Mouse (Mus musculus): ENCODE measurements around the gene Syde2. TPM values are rescaled to one million over a fixed set of nuclear protein-coding genes. Genes with fewer than 3 reads are reported as not detected.

The Syde2 gene
- polyA plus RNA-seq, 1 experiment from 2014 or later = 1.9 TPM

GRCm38 (mm10) chr3:146030255-146030836 lies 42.7 kb downstream of the Syde2 start:
- no peak for ATAC-seq (ENCODE audit: insufficient read depth, low FRiP score)
- Histone ChIP-seq H3K27me3 (ENCODE audit: control insufficient read depth, insufficient read depth, low read length) (no peaks in the 10 kb centered on the region), H3K4me3 (replicated peaks; ENCODE audit: low read length) (no peak overlapping the region), H3K9ac (ENCODE audit: low read length) (0 out of 2 replicates have a peak overlapping the region, but pooled peaks have one; percentile 21), H3K4me1 (ENCODE audit: control insufficient read depth, insufficient read depth, low read length) (peaks cover 7% of the 10 kb centered on the region; the same call in 1 of the 2 replicates), H3K36me3 (ENCODE audit: control insufficient read depth, insufficient read depth, low read length) (no peaks in the 10 kb centered on the region), H3K4me2 (ENCODE audit: low read depth, low read length) (no peak overlapping the region), H3K27ac (ENCODE audit: low read length) (no peak overlapping the region), H3K9me3 (replicated peaks; ENCODE audit: control insufficient read depth, low read length) (no peaks in the 10 kb centered on the region)
- WGBS = 16% methylated on average over 5 of the region's 5 CpGs

GRCm38 (mm10) chr3:146032976-146033375 lies 45.3 kb downstream of the Syde2 start:
- no peaks in the 10 kb centered on the region for H3K9me3 ChIP-seq (replicated peaks; ENCODE audit: control insufficient read depth, low read length)
- no peaks in the 10 kb centered on the region for H3K36me3 ChIP-seq (ENCODE audit: control insufficient read depth, insufficient read depth, low read length)
- no peak overlapping the region for H3K4me3 ChIP-seq (replicated peaks; ENCODE audit: low read length)
- peaks cover 7% of the 10 kb centered on the region; the same call in 1 of the 2 replicates for H3K4me1 ChIP-seq (ENCODE audit: control insufficient read depth, insufficient read depth, low read length)
- H3K27ac ChIP-seq (ENCODE audit: low read length) = no peak overlapping the region
- 76% methylated on average over 5 of the region's 5 CpGs for WGBS
- H3K9ac ChIP-seq (ENCODE audit: low read length) = no peak overlapping the region
- no peak overlapping the region for H3K4me2 ChIP-seq (ENCODE audit: low read depth, low read length)
- ATAC-seq (ENCODE audit: insufficient read depth, low FRiP score) = no peak
- H3K27me3 ChIP-seq (ENCODE audit: control insufficient read depth, insufficient read depth, low read length) = no peaks in the 10 kb centered on the region

- H3K9ac ChIP-seq (ENCODE audit: low read length) = no peak overlapping the region
- no peak overlapping the region for H3K4me3 ChIP-seq (replicated peaks; ENCODE audit: low read length)
- no peaks in the 10 kb centered on the region for H3K4me1 ChIP-seq (ENCODE audit: control insufficient read depth, insufficient read depth, low read length)
- no peak for ATAC-seq (ENCODE audit: insufficient read depth, low FRiP score)
- no peaks in the 10 kb centered on the region for H3K27me3 ChIP-seq (ENCODE audit: control insufficient read depth, insufficient read depth, low read length)
- H3K36me3 ChIP-seq (ENCODE audit: control insufficient read depth, insufficient read depth, low read length) = no peaks in the 10 kb centered on the region
- H3K27ac ChIP-seq (ENCODE audit: low read length) = no peak overlapping the region
- WGBS = 39% methylated on average over 15 of the region's 15 CpGs
- H3K9me3 ChIP-seq (replicated peaks; ENCODE audit: control insufficient read depth, low read length) = 0 out of 2 replicates have a peak, but pooled peaks cover 4% of the 10 kb centered on the region
- no peak overlapping the region for H3K4me2 ChIP-seq (ENCODE audit: low read depth, low read length)
Measured at GRCm38 (mm10) chr3:146037906-146038305, 50.2 kb downstream of the Syde2 start.

GRCm38 (mm10) chr3:146039132-146039903 lies 51.6 kb downstream of the Syde2 start:
- Histone ChIP-seq H3K4me2 (ENCODE audit: low read depth, low read length) (no peak overlapping the region), H3K27ac (ENCODE audit: low read length) (no peak overlapping the region), H3K27me3 (ENCODE audit: control insufficient read depth, insufficient read depth, low read length) (no peaks in the 10 kb centered on the region), H3K9me3 (replicated peaks; ENCODE audit: control insufficient read depth, low read length) (0 out of 2 replicates have a peak, but pooled peaks cover 4% of the 10 kb centered on the region), H3K4me3 (replicated peaks; ENCODE audit: low read length) (no peak overlapping the region), H3K4me1 (ENCODE audit: control insufficient read depth, insufficient read depth, low read length) (no peaks in the 10 kb centered on the region), H3K36me3 (ENCODE audit: control insufficient read depth, insufficient read depth, low read length) (no peaks in the 10 kb centered on the region), H3K9ac (ENCODE audit: low read length) (no peak overlapping the region)
- WGBS = 58% methylated on average over 12 of the region's 12 CpGs
- ATAC-seq (ENCODE audit: insufficient read depth, low FRiP score) = no peak

- Histone ChIP-seq H3K27ac (ENCODE audit: low read length) (no peak overlapping the region), H3K4me3 (replicated peaks; ENCODE audit: low read length) (no peak overlapping the region), H3K4me1 (ENCODE audit: control insufficient read depth, insufficient read depth, low read length) (no peaks in the 10 kb centered on the region), H3K9me3 (replicated peaks; ENCODE audit: control insufficient read depth, low read length) (0 out of 2 replicates have a peak, but pooled peaks cover 4% of the 10 kb centered on the region), H3K4me2 (ENCODE audit: low read depth, low read length) (no peak overlapping the region), H3K27me3 (ENCODE audit: control insufficient read depth, insufficient read depth, low read length) (no peaks in the 10 kb centered on the region), H3K9ac (ENCODE audit: low read length) (no peak overlapping the region), H3K36me3 (ENCODE audit: control insufficient read depth, insufficient read depth, low read length) (no peaks in the 10 kb centered on the region)
- 86% methylated on average over 11 of the region's 11 CpGs for WGBS
- ATAC-seq (ENCODE audit: insufficient read depth, low FRiP score) = no peak
Measured at GRCm38 (mm10) chr3:146041382-146041781, 53.7 kb downstream of the Syde2 start.

GRCm38 (mm10) chr3:146044977-146045376 lies 57.3 kb downstream of the Syde2 start:
- 26% methylated on average over 11 of the region's 11 CpGs for WGBS
- no peaks in the 10 kb centered on the region for H3K36me3 ChIP-seq (ENCODE audit: control insufficient read depth, insufficient read depth, low read length)
- H3K27me3 ChIP-seq (ENCODE audit: control insufficient read depth, insufficient read depth, low read length) = no peaks in the 10 kb centered on the region
- H3K9ac ChIP-seq (ENCODE audit: low read length) = no peak overlapping the region
- ATAC-seq (ENCODE audit: insufficient read depth, low FRiP score) = no peak
- H3K4me1 ChIP-seq (ENCODE audit: control insufficient read depth, insufficient read depth, low read length) = 0 out of 2 replicates have a peak, but pooled peaks cover 4% of the 10 kb centered on the region
- no peaks in the 10 kb centered on the region for H3K9me3 ChIP-seq (replicated peaks; ENCODE audit: control insufficient read depth, low read length)
- no peak overlapping the region for H3K4me3 ChIP-seq (replicated peaks; ENCODE audit: low read length)
- H3K27ac ChIP-seq (ENCODE audit: low read length) = no peak overlapping the region
- no peak overlapping the region for H3K4me2 ChIP-seq (ENCODE audit: low read depth, low read length)

GRCm38 (mm10) chr3:146046076-146046475 lies 58.4 kb downstream of the Syde2 start:
- Histone ChIP-seq H3K4me1 (ENCODE audit: control insufficient read depth, insufficient read depth, low read length) (0 out of 2 replicates have a peak, but pooled peaks cover 4% of the 10 kb centered on the region), H3K36me3 (ENCODE audit: control insufficient read depth, insufficient read depth, low read length) (no peaks in the 10 kb centered on the region), H3K9ac (ENCODE audit: low read length) (no peak overlapping the region), H3K4me3 (replicated peaks; ENCODE audit: low read length) (no peak overlapping the region), H3K27ac (ENCODE audit: low read length) (no peak overlapping the region), H3K4me2 (ENCODE audit: low read depth, low read length) (no peak overlapping the region), H3K9me3 (replicated peaks; ENCODE audit: control insufficient read depth, low read length) (no peaks in the 10 kb centered on the region), H3K27me3 (ENCODE audit: control insufficient read depth, insufficient read depth, low read length) (no peaks in the 10 kb centered on the region)
- no peak for ATAC-seq (ENCODE audit: insufficient read depth, low FRiP score)
- WGBS = 83% methylated on average over 11 of the region's 11 CpGs

GRCm38 (mm10) chr3:146047704-146048207 lies 60.1 kb downstream of the Syde2 start:
- H3K4me1 ChIP-seq (ENCODE audit: control insufficient read depth, insufficient read depth, low read length) = 0 out of 2 replicates have a peak, but pooled peaks cover 4% of the 10 kb centered on the region
- peak; percentile 66 for ATAC-seq (ENCODE audit: insufficient read depth, low FRiP score)
- H3K9ac ChIP-seq (ENCODE audit: low read length) = no peak overlapping the region
- WGBS = 21% methylated on average over 15 of the region's 15 CpGs
- H3K27ac ChIP-seq (ENCODE audit: low read length) = peak overlapping the region; percentile 40
- no peaks in the 10 kb centered on the region for H3K9me3 ChIP-seq (replicated peaks; ENCODE audit: control insufficient read depth, low read length)
- peak overlapping the region; percentile 23 for H3K4me3 ChIP-seq (replicated peaks; ENCODE audit: low read length)
- H3K36me3 ChIP-seq (ENCODE audit: control insufficient read depth, insufficient read depth, low read length) = no peaks in the 10 kb centered on the region
- H3K4me2 ChIP-seq (ENCODE audit: low read depth, low read length) = peak overlapping the region; percentile 47
- no peaks in the 10 kb centered on the region for H3K27me3 ChIP-seq (ENCODE audit: control insufficient read depth, insufficient read depth, low read length)

- Histone ChIP-seq H3K4me1 (ENCODE audit: control insufficient read depth, insufficient read depth, low read length) (0 out of 2 replicates have a peak, but pooled peaks cover 4% of the 10 kb centered on the region), H3K4me3 (replicated peaks; ENCODE audit: low read length) (no peak overlapping the region), H3K9me3 (replicated peaks; ENCODE audit: control insufficient read depth, low read length) (no peaks in the 10 kb centered on the region), H3K4me2 (ENCODE audit: low read depth, low read length) (no peak overlapping the region), H3K9ac (ENCODE audit: low read length) (no peak overlapping the region), H3K36me3 (ENCODE audit: control insufficient read depth, insufficient read depth, low read length) (no peaks in the 10 kb centered on the region), H3K27ac (ENCODE audit: low read length) (no peak overlapping the region), H3K27me3 (ENCODE audit: control insufficient read depth, insufficient read depth, low read length) (no peaks in the 10 kb centered on the region)
- WGBS = 61% methylated on average over 5 of the region's 5 CpGs
- no peak for ATAC-seq (ENCODE audit: insufficient read depth, low FRiP score)
Measured at GRCm38 (mm10) chr3:146049951-146050350, 62.3 kb downstream of the Syde2 start.

Measured in stomach, embryonic 16.5 days (tissue).